ENCODE assay signal across 8 mouse cellular contexts in genomic region chr14:25707691-25708181, GRCm38 (mm10). TPM values are rescaled to one million over a fixed set of nuclear protein-coding genes. Genes with fewer than 3 reads are reported as not detected.
DNase-seq lines count a peak whose midpoint lies in the region; ATAC-seq and TF ChIP-seq lines count a peak whose summit lies in the region.

No protein-coding gene starts in this region.

- H3K9me3 ChIP-seq in E14TG2a.4 (ENCODE audit: low read length) = no peaks in the 10 kb centered on the region
- no peaks in the 10 kb centered on the region for H3K9me3 ChIP-seq in heart, embryonic 14.5 days (ENCODE audit: control insufficient read depth, low read length)

- no peak overlapping the region for H3K4me2 ChIP-seq in heart, embryonic 14.5 days (ENCODE audit: low read length)

- no peaks in the 10 kb centered on the region for H3K36me3 ChIP-seq in E14TG2a.4 (ENCODE audit: insufficient read depth, low read length)
- no peaks in the 10 kb centered on the region for H3K36me3 ChIP-seq in heart, embryonic 14.5 days (ENCODE audit: control insufficient read depth, insufficient read depth, low read length)

- WGBS in heart, embryonic 14.5 days = 48% methylated on average over 5 of the region's 5 CpGs

- H3K4me3 ChIP-seq in E14TG2a.4 (replicated peaks; ENCODE audit: low read length) = no peak overlapping the region
- H3K4me3 ChIP-seq in heart, embryonic 14.5 days (ENCODE audit: control insufficient read depth in 1 of 2, insufficient read depth in 1 of 2, low read depth in 1 of 2, low read length in 2 of 2) = no peak overlapping the region

- peak overlapping the region; percentile 66 to 94 for H3K27ac ChIP-seq in heart, embryonic 14.5 days (replicated peaks in 1 of 2; ENCODE audit: control insufficient read depth in 1 of 2, insufficient read depth in 1 of 2, low read depth in 2 of 2, low read length in 2 of 2)

- no peak for ATAC-seq in heart, embryonic 14.5 days (ENCODE audit: insufficient number of reproducible peaks, insufficient read depth, low FRiP score, low read depth)
- ATAC-seq in megakaryocyte progenitor cell, adult 5-6 weeks (replicated peaks; ENCODE audit: poor library complexity) = peak; percentile 81

- H3K9ac ChIP-seq in heart, embryonic 14.5 days (ENCODE audit: low read length) = peak overlapping the region; percentile 31; the same call in 1 of the 2 replicates

- H3K27me3 ChIP-seq in E14TG2a.4 (ENCODE audit: insufficient read depth, low read length) = no peaks in the 10 kb centered on the region
- H3K27me3 ChIP-seq in heart, embryonic 14.5 days (ENCODE audit: control insufficient read depth, insufficient read depth, low read length) = no peaks in the 10 kb centered on the region

- peak; percentile 72 to 76 for DNase-seq in cerebellum, postnatal 10 days
- DNase-seq in cerebellum, adult 11-12 months = no peak
- DNase-seq in embryo, embryonic 11 days = peak; percentile 76
- peak; percentile 72 for DNase-seq in layer of hippocampus, adult 9-11 months
- peak; percentile 72 for DNase-seq in thymus, postnatal 25 days

- TF ChIP-seq CTCF in E14TG2a.4 (conservative IDR thresholded peaks at IDR 0.05; ENCODE audit: low read length) = peak; percentile 94

- H3K4me1 ChIP-seq in E14TG2a.4 (replicated peaks; ENCODE audit: low read depth, low read length) = peaks cover 25% of the 10 kb centered on the region
- peaks cover 43 to 44% of the 10 kb centered on the region in 2 experiments for H3K4me1 ChIP-seq in heart, embryonic 14.5 days (ENCODE audit: control insufficient read depth in 2 of 2, insufficient read depth in 2 of 2, low read length in 2 of 2)

RNA-seq across cellular contexts. Expression of gene Ppif, which starts 13.8 kb away (rescaled TPM):
- polyA plus RNA-seq in heart, embryonic 14.5 days (2014; fragmentation: Nextera tagmentation; extraction: Ambion mirVana) = 99.2 and 105 TPM in 2 replicates
- total RNA-seq in megakaryocyte progenitor cell, adult 5-6 weeks (2015) = 87.8 and 114 TPM in 2 replicates
- 20.4 and 31.9 TPM in 2 replicates for total RNA-seq in megakaryocyte progenitor cell, adult 5-6 weeks (2017)
